Mouse (Mus musculus): Measurements from ENCODE around the gene Hs3st3b1. TPM values are rescaled to one million over a fixed set of nuclear protein-coding genes. Genes with fewer than 3 reads are reported as not detected.
A peak's percentile ranks its signal among the peaks of the same experiment; 100 is the strongest.

Hs3st3b1 gene
- polyA plus RNA-seq, 1 experiment from 2014 or later, result 13.4 TPM

DNA sequence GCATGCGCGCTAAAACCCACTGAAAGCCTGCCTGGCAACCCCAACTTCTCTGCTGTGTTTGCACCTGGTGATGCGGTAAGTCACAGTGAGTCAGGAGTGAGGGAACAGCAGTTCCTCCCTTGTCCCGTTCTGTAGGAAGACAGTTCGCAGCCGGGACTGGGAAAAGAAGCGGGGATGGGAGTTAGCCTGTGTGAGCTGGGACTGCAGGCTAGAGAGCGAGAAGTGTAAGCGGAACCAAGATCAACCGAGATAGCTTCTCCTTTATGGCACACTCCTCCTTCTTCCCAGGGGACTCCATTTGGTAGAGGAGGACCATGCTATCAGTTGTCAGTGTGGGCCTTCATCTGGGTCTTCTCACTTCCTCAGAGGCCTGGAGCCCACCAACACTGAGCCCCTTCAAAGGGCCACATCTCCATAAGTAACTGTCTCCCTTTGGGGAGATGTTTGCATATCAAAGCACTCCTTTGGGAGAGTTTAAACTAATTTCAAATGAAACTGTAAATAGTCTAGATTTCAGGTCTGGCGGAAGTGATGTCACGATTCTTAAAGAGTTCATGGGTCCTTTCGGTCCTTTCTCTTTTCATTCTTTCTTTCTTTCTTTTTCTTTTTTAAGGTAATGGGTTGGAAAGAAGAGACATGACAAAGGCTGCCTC is 24.1 kb downstream of the Hs3st3b1 start:
- Histone ChIP-seq H3K36me3 (peaks cover under 1% of the 10 kb centered on the region; the same call in 1 of the 2 replicates), H3K27ac (peak overlapping the region; percentile 89), H3K9me3 (no peaks in the 10 kb centered on the region), H3K4me3 (peak overlapping the region; percentile 18; the same call in 1 of the 2 replicates), H3K27me3 (ENCODE audit: insufficient read depth, poor library complexity, severe bottlenecking) (peaks cover 20% of the 10 kb centered on the region), H3K4me1 (replicated peaks) (peaks cover 91% of the 10 kb centered on the region)
- 29% methylated on average over 13 of the region's 13 CpGs for WGBS
- peak; percentile 48 for DNase-seq (ENCODE audit: low spot score)

DNA sequence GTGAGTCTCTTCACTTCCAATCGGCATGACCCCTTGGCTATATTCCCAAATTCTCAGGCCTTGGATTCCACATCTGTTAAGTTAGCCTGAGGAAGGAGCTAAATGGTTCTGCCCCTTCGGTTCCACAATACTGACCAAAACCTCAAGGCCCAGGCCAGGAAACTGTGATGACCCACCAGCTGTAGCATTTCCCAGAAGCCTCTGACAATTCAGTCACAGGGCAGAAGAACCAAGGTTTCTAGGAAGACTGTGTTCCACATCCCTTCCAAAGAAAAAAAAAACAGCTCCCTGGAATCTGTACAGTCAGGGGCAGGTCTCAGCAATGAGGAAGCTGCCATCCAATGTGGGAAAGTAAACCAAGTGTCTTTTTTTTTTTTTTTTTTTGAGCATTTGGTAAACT is 25.1 kb downstream of the Hs3st3b1 start:
- Histone ChIP-seq H3K36me3 (no peaks in the 10 kb centered on the region), H3K9me3 (no peaks in the 10 kb centered on the region), H3K4me3 (no peak overlapping the region), H3K27ac (peak overlapping the region; percentile 89), H3K4me1 (replicated peaks) (peaks cover 85% of the 10 kb centered on the region), H3K27me3 (ENCODE audit: insufficient read depth, poor library complexity, severe bottlenecking) (peaks cover 23% of the 10 kb centered on the region)
- no peak for DNase-seq (ENCODE audit: low spot score)
- 90% methylated on average over 2 of the region's 2 CpGs for WGBS

DNA sequence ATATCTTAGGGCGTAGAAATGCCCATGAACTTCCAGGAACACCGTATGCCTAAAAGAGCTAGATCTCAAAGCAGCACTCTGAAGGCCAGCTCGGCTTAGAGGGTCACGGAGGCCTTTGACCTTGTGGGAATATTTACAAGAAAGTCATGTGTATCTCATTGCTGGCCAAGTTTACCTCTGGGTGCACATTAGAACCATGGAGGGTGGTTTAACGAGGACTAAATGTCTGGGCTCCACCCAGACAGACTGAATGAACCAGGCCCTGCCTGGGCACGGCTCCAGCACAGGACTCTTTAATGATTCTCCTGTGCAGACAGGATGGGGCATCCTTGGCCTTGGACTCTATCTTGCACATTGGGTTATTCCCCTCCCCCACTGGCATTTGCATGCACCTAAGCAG is 27.9 kb downstream of the Hs3st3b1 start:
- no peaks in the 10 kb centered on the region for H3K36me3 ChIP-seq
- no peaks in the 10 kb centered on the region for H3K9me3 ChIP-seq
- H3K4me1 ChIP-seq (replicated peaks), result peaks cover 60% of the 10 kb centered on the region
- no peak for DNase-seq (ENCODE audit: low spot score)
- H3K27ac ChIP-seq, result no peak overlapping the region
- H3K27me3 ChIP-seq (ENCODE audit: insufficient read depth, poor library complexity, severe bottlenecking), result peaks cover 42% of the 10 kb centered on the region
- WGBS, result 82% methylated on average over 6 of the region's 6 CpGs
- H3K4me3 ChIP-seq, result no peak overlapping the region

DNA sequence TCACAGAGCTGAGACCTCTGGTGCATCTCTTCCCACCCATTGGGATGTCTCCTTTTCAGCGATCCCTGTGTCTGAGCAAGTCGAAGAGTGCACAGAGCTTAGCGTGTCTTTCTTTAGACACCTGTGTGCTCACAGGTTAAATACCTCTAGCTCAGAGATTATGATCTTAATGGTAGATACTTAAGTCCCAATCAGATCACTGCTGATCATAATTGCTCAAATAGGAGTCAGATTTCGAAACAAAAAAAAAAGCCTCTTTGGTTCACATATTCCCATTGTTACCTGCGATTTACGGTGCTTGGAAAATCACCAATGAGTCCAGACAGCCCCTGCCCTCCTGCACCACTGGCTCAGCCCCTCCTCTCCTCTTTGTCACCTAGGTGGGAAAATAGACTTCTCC is 28.5 kb downstream of the Hs3st3b1 start:
- peaks cover 54% of the 10 kb centered on the region for H3K4me1 ChIP-seq (replicated peaks)
- no peaks in the 10 kb centered on the region for H3K9me3 ChIP-seq
- peaks cover 47% of the 10 kb centered on the region for H3K27me3 ChIP-seq (ENCODE audit: insufficient read depth, poor library complexity, severe bottlenecking)
- 84% methylated on average over 6 of the region's 6 CpGs for WGBS
- H3K27ac ChIP-seq, result no peak overlapping the region
- H3K4me3 ChIP-seq, result no peak overlapping the region
- no peak for DNase-seq (ENCODE audit: low spot score)
- H3K36me3 ChIP-seq, result peaks cover 5% of the 10 kb centered on the region

DNA sequence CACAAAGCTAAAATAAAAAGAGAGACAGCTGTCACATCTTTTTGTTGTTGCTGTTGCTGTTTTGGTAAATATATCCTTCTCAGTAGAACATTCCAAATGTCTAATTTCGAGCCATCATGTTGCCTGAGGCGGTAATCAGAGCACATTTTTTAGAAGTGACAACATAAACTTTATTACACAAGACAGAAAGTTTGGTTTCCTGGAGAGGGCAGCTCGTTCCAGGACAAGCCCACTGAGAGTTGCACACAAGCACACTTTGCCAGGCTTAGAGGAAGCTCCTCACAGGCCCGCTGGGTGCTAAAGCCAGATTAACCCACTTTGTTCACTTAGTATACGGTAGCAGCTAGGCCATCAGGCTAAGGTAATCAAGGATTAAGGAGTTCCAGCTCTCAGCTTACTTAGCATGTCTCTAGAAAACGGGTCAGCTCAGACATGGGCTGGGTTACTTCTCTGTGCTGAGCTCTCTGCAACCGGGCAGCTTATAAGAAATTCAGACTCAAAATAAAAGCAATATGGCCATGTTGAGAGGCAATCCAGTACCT is 30.5 kb downstream of the Hs3st3b1 start:
- H3K36me3 ChIP-seq, result peaks cover 18% of the 10 kb centered on the region
- no peaks in the 10 kb centered on the region for H3K9me3 ChIP-seq
- H3K4me1 ChIP-seq (replicated peaks), result peaks cover 38% of the 10 kb centered on the region
- 79% methylated on average over 7 of the region's 7 CpGs for WGBS
- peaks cover 61% of the 10 kb centered on the region for H3K27me3 ChIP-seq (ENCODE audit: insufficient read depth, poor library complexity, severe bottlenecking)
- DNase-seq (ENCODE audit: low spot score), result no peak
- no peak overlapping the region for H3K4me3 ChIP-seq
- H3K27ac ChIP-seq, result 0 out of 2 replicates have a peak overlapping the region, but pooled peaks have one; percentile 23

DNA sequence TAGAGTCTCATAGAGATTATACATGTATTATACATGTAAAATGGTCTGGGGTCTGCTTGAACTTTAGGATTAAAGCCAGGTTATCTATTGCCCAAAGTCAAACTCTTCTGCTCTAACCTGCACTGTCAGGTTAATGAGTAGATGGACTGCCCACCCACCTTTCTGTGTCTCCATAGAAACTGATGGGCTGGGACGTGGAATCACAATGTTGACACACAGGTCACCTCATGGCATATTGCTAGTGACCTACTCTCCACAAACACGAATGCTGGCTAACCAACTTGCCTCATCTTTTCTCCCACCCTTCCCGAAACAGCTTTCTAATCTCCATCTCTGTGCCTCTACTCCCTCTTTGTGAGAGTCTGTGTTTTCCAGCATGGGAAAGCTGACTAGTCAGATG is 38.7 kb downstream of the Hs3st3b1 start:
- WGBS, result 70% methylated on average over 3 of the region's 3 CpGs
- Histone ChIP-seq H3K4me1 (replicated peaks) (peaks cover 4% of the 10 kb centered on the region; the same call in 1 of the 2 replicates), H3K36me3 (peaks cover 11% of the 10 kb centered on the region)

DNA sequence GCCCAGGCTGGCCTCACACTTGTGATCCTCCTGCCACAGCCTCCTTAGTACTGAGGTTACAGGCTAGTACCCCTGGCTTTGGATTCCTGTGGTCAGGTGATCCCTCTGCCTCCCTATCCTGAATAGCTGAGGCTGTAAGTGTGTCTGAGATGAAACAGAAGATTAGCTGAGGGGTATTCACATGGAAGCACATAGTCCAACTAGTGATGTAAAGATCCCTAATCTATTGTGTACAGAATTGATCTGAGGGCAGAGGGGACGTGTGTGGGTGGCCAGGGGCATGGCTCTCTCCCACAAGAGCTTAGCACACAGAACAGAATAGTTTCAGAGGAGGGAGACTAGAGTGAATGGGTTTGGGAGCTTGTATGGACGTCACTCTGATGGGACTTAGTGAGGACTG is 41.8 kb downstream of the Hs3st3b1 start:
- Histone ChIP-seq H3K4me3 (no peak overlapping the region), H3K36me3 (no peaks in the 10 kb centered on the region), H3K27ac (no peak overlapping the region), H3K9me3 (no peaks in the 10 kb centered on the region), H3K4me1 (replicated peaks) (no peaks in the 10 kb centered on the region), H3K27me3 (ENCODE audit: insufficient read depth, poor library complexity, severe bottlenecking) (no peaks in the 10 kb centered on the region; the same call in 1 of the 2 replicates)
- WGBS, result 53% methylated on average over 2 of the region's 2 CpGs
- DNase-seq (ENCODE audit: low spot score), result no peak

More for the DNA sequence above, 38.7 kb downstream of the Hs3st3b1 start:
- no peak for DNase-seq (ENCODE audit: low spot score)
- Histone ChIP-seq H3K27ac (no peak overlapping the region), H3K27me3 (ENCODE audit: insufficient read depth, poor library complexity, severe bottlenecking) (peaks cover 12% of the 10 kb centered on the region), H3K4me3 (no peak overlapping the region), H3K9me3 (no peaks in the 10 kb centered on the region)

DNA sequence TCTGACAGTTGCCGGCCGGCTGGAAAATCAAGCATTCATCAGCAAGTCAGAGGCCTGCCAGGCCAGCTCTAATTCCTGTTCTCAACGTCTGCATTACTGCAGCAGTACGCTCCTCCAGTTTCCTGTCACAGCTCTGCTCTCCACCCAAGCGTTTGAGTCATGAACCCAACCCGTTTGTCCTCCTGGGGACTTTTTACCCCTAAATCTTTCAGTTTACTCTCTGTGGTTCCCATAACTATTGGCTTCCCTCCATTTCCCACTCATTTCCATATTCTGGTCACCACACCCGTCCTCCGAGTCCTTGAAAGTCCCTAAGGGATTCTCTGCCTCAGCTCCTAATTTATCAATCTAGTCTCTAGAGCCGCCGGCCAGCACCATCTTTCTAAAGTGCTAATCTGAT is 42.8 kb downstream of the Hs3st3b1 start:
- 79% methylated on average over 10 of the region's 10 CpGs for WGBS
- no peak for DNase-seq (ENCODE audit: low spot score)
- Histone ChIP-seq H3K27me3 (ENCODE audit: insufficient read depth, poor library complexity, severe bottlenecking) (no peaks in the 10 kb centered on the region; the same call in 1 of the 2 replicates), H3K36me3 (no peaks in the 10 kb centered on the region), H3K4me1 (replicated peaks) (no peaks in the 10 kb centered on the region), H3K27ac (no peak overlapping the region), H3K4me3 (no peak overlapping the region), H3K9me3 (no peaks in the 10 kb centered on the region)

DNA sequence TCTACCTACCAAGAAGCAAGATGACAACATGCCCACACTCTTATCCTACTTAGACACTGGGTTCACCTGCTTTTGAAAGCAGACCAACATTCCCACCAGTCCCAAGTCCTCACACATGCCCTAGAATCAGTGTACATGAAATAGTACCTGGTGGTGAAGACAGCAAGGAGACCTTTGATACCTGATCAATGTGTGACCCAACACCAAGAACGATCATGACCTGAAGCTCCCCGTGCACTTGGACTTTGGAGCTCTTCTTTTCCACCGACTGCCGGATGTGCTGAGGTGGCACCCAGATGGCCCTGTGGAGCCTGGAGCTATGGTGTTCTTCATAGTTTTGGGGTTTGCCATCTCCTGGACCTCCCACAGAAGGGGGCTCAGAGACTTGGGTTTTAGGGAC is 43.5 kb downstream of the Hs3st3b1 start:
- Histone ChIP-seq H3K27ac (no peak overlapping the region), H3K36me3 (no peaks in the 10 kb centered on the region), H3K9me3 (no peaks in the 10 kb centered on the region), H3K4me3 (no peak overlapping the region), H3K27me3 (ENCODE audit: insufficient read depth, poor library complexity, severe bottlenecking) (no peaks in the 10 kb centered on the region; the same call in 1 of the 2 replicates), H3K4me1 (replicated peaks) (no peaks in the 10 kb centered on the region)
- no peak for DNase-seq (ENCODE audit: low spot score)
- 95% methylated on average over 4 of the region's 4 CpGs for WGBS

DNA sequence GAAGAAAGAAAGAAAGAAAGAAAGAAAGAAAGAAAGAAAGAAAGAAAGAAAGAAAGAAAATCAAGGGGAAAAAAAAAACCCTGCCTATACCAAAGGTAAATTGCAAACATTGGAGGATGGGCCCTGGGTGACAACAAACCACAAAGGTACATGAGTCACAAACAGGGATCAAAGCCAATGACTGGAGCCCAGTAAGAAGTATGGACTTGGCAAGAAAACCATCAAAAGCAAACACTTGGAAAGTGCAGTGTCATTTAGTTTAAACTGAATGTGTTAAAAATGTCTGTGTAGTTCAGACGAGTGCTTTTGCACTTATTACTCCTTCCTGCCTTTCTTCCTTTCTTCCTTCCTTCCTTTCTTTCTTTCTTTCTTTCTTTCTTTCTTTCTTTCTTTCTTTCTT is 59.3 kb downstream of the Hs3st3b1 start:
- Histone ChIP-seq H3K36me3 (no peaks in the 10 kb centered on the region), H3K27ac (no peak overlapping the region), H3K27me3 (ENCODE audit: insufficient read depth, poor library complexity, severe bottlenecking) (peaks cover 59% of the 10 kb centered on the region), H3K4me1 (replicated peaks) (peaks cover 15% of the 10 kb centered on the region), H3K9me3 (no peaks in the 10 kb centered on the region), H3K4me3 (no peak overlapping the region)
- WGBS, result 62% methylated on average over 1 of the region's 1 CpGs
- DNase-seq (ENCODE audit: low spot score), result no peak

DNA sequence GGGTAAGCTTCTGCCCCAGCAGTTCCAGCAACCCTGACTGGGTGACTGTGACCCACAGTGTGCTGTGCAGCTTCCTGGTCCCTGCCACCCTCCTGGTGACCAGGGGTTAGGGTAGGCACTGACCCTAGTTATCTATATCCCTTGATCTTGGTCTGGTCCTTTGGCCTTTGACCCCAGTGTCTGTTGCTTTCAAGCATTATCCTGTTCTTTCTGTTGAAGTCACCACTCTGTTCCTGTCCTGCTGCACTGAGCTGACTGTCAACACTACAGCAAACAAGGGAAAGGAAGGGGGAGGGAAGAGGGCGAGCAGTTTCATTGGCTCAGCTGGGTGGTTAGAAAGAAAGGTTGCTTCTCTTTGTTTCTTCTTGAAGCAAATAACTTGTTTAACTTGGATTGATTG is 60.1 kb downstream of the Hs3st3b1 start:
- DNase-seq (ENCODE audit: low spot score), result peak; percentile 25
- H3K4me3 ChIP-seq, result no peak overlapping the region
- WGBS, result 4% methylated on average over 1 of the region's 1 CpGs
- no peaks in the 10 kb centered on the region for H3K36me3 ChIP-seq
- no peak overlapping the region for H3K27ac ChIP-seq
- H3K9me3 ChIP-seq, result no peaks in the 10 kb centered on the region
- H3K27me3 ChIP-seq (ENCODE audit: insufficient read depth, poor library complexity, severe bottlenecking), result peaks cover 66% of the 10 kb centered on the region
- peaks cover 15% of the 10 kb centered on the region for H3K4me1 ChIP-seq (replicated peaks)

DNA sequence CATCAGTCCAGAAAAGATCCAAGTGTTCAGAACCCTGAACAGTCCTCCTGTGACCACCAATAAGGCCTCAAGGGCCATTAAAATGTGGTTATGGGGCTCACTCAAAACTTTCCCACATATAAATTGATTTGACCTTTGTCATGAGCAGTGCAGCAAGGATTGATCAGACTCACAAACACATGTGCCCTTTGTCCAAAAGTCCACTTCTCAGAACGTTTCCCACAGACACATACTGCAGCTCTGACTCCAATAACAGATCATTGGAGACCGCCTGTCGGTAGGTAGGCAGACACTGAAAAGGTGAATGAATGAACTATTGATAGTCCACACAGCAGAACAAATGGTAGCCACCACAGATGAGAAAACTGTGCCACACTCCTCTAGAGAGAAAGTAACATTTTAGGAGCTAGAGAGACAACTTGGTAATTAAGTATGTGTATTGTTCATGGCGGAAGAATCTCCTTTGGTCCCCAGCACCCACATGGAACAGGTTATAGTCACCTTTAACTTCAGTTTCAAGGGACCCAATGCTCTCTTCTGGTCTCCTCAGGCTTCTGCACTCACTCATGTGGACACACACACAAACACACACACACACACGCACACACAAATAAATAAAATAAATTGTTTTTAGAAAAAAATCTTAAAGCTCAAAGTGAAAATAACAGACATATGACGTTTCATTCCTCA is 70.9 kb downstream of the Hs3st3b1 start:
- DNase-seq (ENCODE audit: low spot score), result no peak
- Histone ChIP-seq H3K4me1 (replicated peaks) (no peaks in the 10 kb centered on the region), H3K4me3 (no peak overlapping the region), H3K9me3 (no peaks in the 10 kb centered on the region), H3K27me3 (ENCODE audit: insufficient read depth, poor library complexity, severe bottlenecking) (peaks cover 4% of the 10 kb centered on the region; the same call in 1 of the 2 replicates), H3K27ac (no peak overlapping the region), H3K36me3 (no peaks in the 10 kb centered on the region)
- 84% methylated on average over 6 of the region's 6 CpGs for WGBS

DNA sequence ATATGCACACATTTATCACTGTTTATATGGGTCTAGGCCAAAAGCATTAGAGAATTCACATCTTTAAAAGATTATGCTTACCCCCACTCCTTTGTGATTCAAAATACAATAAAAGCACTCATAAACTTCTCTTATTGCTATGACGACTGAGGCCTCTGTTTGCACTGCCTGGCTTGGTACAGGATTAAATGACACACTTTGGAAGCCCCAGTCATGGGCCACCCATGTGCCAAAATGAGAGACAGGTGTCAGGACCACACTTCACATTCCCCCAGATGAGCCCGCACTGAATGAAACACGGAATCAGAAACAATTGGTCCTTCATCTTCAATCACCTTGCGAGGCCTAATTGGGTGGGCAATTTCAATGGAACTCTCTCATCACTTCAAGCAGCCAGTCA is 71.8 kb downstream of the Hs3st3b1 start:
- H3K4me3 ChIP-seq, result no peak overlapping the region
- H3K27me3 ChIP-seq (ENCODE audit: insufficient read depth, poor library complexity, severe bottlenecking), result peaks cover 4% of the 10 kb centered on the region; the same call in 1 of the 2 replicates
- no peaks in the 10 kb centered on the region for H3K4me1 ChIP-seq (replicated peaks)
- no peaks in the 10 kb centered on the region for H3K36me3 ChIP-seq
- WGBS, result 77% methylated on average over 4 of the region's 4 CpGs
- no peak for DNase-seq (ENCODE audit: low spot score)
- no peak overlapping the region for H3K27ac ChIP-seq
- H3K9me3 ChIP-seq, result no peaks in the 10 kb centered on the region
